Mouse (Mus musculus): ENCODE measurements around the gene Il13ra2.

DNA sequence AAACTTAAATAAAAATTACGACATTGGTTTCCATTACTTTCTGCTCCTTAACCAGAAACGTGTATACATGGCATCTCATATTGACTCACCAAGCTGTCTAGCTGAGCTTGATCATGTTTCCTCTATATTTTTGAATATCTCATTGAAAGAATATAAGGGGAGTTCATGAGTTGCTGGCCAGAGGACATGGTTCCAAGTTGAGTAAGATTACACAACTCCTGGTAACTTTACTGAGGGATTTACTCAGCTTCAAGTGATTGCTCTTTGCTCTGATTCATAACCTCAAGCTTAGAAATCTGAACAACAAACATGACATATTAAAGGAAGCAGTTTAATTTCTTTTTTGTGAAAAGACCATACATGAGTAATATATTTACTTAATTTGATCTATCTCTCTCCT, 6.4 kb upstream of the Il13ra2 start:
- no peak for TF ChIP-seq POLR2A (IDR thresholded peaks at IDR 0.05; ENCODE audit: low read depth, low read length)
- no peak for TF ChIP-seq CTCF (IDR thresholded peaks at IDR 0.05; ENCODE audit: extremely low read depth, insufficient read depth, insufficient read length, insufficient replicate concordance)
